Mouse (Mus musculus) small intestine, adult 2 months (tissue): Measurements from ENCODE around the gene Runx1. TPM values are rescaled to one million over a fixed set of nuclear protein-coding genes. Genes with fewer than 3 reads are reported as not detected.

Experiments used
- H3K27ac ChIP-seq: fragments of 200-500 bp; 2 replicates; pipeline ENCODE4 v1.5.1; 2012; ENCODE audit warnings: low read depth, low read length, control low read depth, inconsistent platforms; ENCODE audit not compliant: insufficient read depth
- H3K27me3 ChIP-seq: fragments of 200-500 bp; 2 replicates; pipeline ENCODE4 v1.6.1; 2012; ENCODE audit warnings: mild to moderate bottlenecking, moderate library complexity, low read length, inconsistent platforms; ENCODE audit not compliant: control insufficient read depth, insufficient read depth
- H3K36me3 ChIP-seq: fragments of 200-500 bp; 2 replicates; pipeline ENCODE4 v1.6.1; 2012; ENCODE audit warnings: mild to moderate bottlenecking, low read length, control low read depth, inconsistent platforms; ENCODE audit not compliant: control insufficient read depth, insufficient read depth
- H3K4me1 ChIP-seq: fragments of 200-500 bp; 2 replicates; pipeline ENCODE4 v1.6.1; 2012; ENCODE audit warnings: low read length, inconsistent platforms, mixed read lengths; ENCODE audit not compliant: control insufficient read depth, insufficient read depth, insufficient read length
- H3K4me3 ChIP-seq: fragments of 200-500 bp; 2 replicates; pipeline ENCODE4 v1.5.1; 2012; ENCODE audit warnings: low read depth, mild to moderate bottlenecking, control low read depth, inconsistent platforms, low read length, moderate library complexity
- CTCF ChIP-seq: fragments of 200-500 bp; IDR thresholded peaks from 2 replicates; pipeline ENCODE4 v1.5.1; 2012; ENCODE audit warnings: low read depth, mild to moderate bottlenecking, control low read depth, inconsistent platforms, low read length, moderate library complexity, mixed read lengths; ENCODE audit not compliant: insufficient replicate concordance, insufficient read length; ENCODE audit errors: extremely low read depth
- POLR2A ChIP-seq: fragments of 200-500 bp; IDR thresholded peaks from 2 replicates; pipeline ENCODE4 v1.6.1; 2012; ENCODE audit warnings: low read depth, mild to moderate bottlenecking, control low read depth, inconsistent platforms, low read length, moderate library complexity
- whole genome bisulfite sequencing: fragments of 180-500 bp; shearing (Covaris S2); methylation state at CpG from one replicate; pipeline ENCODE4 v1.1.7; 2018; 5-methylcytosine and 5-hydroxymethylcytosine counted together
- polyA plus RNA-seq: library from polyadenylated mRNA; depleted of rRNA; stranded (reverse); fragments of >200 nt; gene quantifications from 2 replicates; pipeline ENCODE4 v1.2.3, GENCODE M21; 2012

Gene Runx1
- polyA plus RNA-seq, 1 experiment: 15.4 TPM

- Histone ChIP-seq H3K4me3 (no peak overlapping the region), H3K27me3 (no peaks in the 10 kb centered on the region), H3K4me1 (no peaks in the 10 kb centered on the region; the same call in 1 of the 2 replicates), H3K36me3 (no peaks in the 10 kb centered on the region), H3K27ac (no peak overlapping the region)
- WGBS: 21% methylated on average over 15 of the region's 15 CpGs
- TF ChIP-seq CTCF (no peak), POLR2A (no peak)
Measured at GRCm38 (mm10) chr16:92715599-92716483, 110.1 kb downstream of the Runx1 start.

- no peak overlapping the region for H3K4me3 ChIP-seq
- 45% methylated on average over 1 of the region's 1 CpGs for WGBS
- no peak overlapping the region for H3K27ac ChIP-seq
Measured at GRCm38 (mm10) chr16:92710161-92710560, 115.8 kb downstream of the Runx1 start.

GRCm38 (mm10) chr16:92708718-92709117, 117.2 kb downstream of the Runx1 start:
- no peaks in the 10 kb centered on the region for H3K36me3 ChIP-seq
- TF ChIP-seq CTCF (no peak), POLR2A (no peak)
- H3K27ac ChIP-seq: no peak overlapping the region
- WGBS: 74% methylated on average over 4 of the region's 4 CpGs
- no peak overlapping the region for H3K4me3 ChIP-seq
- peaks cover 4% of the 10 kb centered on the region; the same call in 1 of the 2 replicates for H3K4me1 ChIP-seq
- peaks cover 3% of the 10 kb centered on the region; the same call in 1 of the 2 replicates for H3K27me3 ChIP-seq

More at GRCm38 (mm10) chr16:92710161-92710560, 115.8 kb downstream of the Runx1 start:
- TF ChIP-seq POLR2A (no peak), CTCF (no peak)
- peaks cover 4% of the 10 kb centered on the region; the same call in 1 of the 2 replicates for H3K4me1 ChIP-seq
- H3K27me3 ChIP-seq: peaks cover 3% of the 10 kb centered on the region; the same call in 1 of the 2 replicates
- no peaks in the 10 kb centered on the region for H3K36me3 ChIP-seq

- Histone ChIP-seq H3K36me3 (no peaks in the 10 kb centered on the region), H3K27me3 (peaks cover 3% of the 10 kb centered on the region; the same call in 1 of the 2 replicates), H3K4me1 (peaks cover 4% of the 10 kb centered on the region; the same call in 1 of the 2 replicates), H3K27ac (no peak overlapping the region), H3K4me3 (no peak overlapping the region)
- TF ChIP-seq CTCF (no peak), POLR2A (no peak)
- 86% methylated on average over 4 of the region's 4 CpGs for WGBS
Measured at GRCm38 (mm10) chr16:92707712-92708111, 118.2 kb downstream of the Runx1 start.

- peaks cover 3% of the 10 kb centered on the region; the same call in 1 of the 2 replicates for H3K27me3 ChIP-seq
- no peaks in the 10 kb centered on the region for H3K36me3 ChIP-seq
- TF ChIP-seq CTCF (no peak), POLR2A (no peak)
- H3K4me3 ChIP-seq: no peak overlapping the region
- no peak overlapping the region for H3K27ac ChIP-seq
- H3K4me1 ChIP-seq: peaks cover 4% of the 10 kb centered on the region; the same call in 1 of the 2 replicates
- 61% methylated on average over 2 of the region's 2 CpGs for WGBS
Measured at GRCm38 (mm10) chr16:92707146-92707545, 118.8 kb downstream of the Runx1 start.

GRCm38 (mm10) chr16:92705564-92706458, 120.1 kb downstream of the Runx1 start:
- peaks cover 4% of the 10 kb centered on the region; the same call in 1 of the 2 replicates for H3K4me1 ChIP-seq
- H3K4me3 ChIP-seq: no peak overlapping the region
- TF ChIP-seq POLR2A: no peak
- TF ChIP-seq CTCF: no peak
- H3K27ac ChIP-seq: no peak overlapping the region
- H3K36me3 ChIP-seq: no peaks in the 10 kb centered on the region
- 36% methylated on average over 7 of the region's 7 CpGs for WGBS
- peaks cover 3% of the 10 kb centered on the region; the same call in 1 of the 2 replicates for H3K27me3 ChIP-seq
